Mouse (Mus musculus) MEL-GATA-1-ER (cell line): ENCODE results near the gene 5730596B20Rik.

Experiments used
- DNase-seq: peaks from one replicate; pipeline ENCODE4 v3.0.0-alpha.2; 2012; ENCODE audit warnings: low read depth; ENCODE audit errors: extremely low read depth

Gene 5730596B20Rik

DNA sequence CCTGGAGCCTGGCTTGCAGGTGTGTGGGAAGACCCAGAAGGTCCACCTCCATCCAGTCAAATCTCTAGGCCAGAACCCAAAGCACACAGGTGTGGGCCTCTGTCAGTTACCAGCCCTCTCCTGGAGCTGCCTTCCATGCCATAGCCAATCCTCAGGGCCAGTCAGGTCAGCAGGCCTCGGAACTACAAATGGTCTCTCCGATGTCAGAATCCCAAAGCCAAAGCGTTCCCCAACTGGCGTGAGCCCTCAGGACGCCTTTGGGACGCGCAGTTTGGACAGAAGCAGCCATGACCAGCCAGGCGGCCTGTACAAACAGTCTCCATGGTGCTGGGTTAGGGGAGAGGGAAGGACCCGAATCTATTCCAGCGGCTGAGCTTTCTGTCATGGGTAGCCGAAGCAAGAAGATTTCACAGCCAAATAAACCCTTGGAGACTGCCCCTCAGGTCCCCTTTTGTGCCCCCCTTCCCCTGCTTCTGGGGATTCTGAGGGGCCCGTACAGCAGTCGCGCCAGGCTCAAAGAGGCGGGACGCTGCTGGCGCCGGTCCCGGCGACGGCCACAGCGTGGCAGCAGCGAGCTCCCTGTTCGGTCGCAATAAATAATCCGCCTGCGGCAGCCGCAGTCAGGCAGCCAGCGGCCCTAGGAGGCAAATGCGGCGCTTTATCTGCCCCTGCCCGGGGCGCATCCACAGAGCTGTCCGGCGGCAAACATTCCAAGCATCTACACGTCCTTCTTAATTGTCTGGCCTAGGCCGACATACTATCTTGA lies 34.1 kb downstream of the 5730596B20Rik start:
- DNase-seq, result peak; percentile 43

DNA sequence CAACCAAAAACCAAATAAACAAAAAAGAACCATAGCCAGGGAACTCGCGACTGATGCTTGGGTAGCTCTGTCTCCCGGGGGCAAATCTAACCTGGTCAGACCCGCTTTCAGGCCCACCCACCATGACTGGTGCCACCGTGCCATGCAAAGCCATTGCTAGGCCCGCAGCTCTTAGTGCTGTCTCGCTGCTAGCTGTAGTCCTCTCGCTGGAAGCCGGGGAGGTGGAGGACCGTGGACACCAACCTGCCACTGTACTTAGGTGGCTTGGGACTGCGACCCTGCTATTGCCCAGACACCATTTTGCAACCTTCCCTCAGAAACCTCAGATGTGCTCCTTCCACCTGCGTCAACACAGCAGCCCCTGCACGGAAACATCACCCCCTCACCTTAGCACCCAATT lies 34.7 kb downstream of the 5730596B20Rik start:
- no peak for DNase-seq

DNA sequence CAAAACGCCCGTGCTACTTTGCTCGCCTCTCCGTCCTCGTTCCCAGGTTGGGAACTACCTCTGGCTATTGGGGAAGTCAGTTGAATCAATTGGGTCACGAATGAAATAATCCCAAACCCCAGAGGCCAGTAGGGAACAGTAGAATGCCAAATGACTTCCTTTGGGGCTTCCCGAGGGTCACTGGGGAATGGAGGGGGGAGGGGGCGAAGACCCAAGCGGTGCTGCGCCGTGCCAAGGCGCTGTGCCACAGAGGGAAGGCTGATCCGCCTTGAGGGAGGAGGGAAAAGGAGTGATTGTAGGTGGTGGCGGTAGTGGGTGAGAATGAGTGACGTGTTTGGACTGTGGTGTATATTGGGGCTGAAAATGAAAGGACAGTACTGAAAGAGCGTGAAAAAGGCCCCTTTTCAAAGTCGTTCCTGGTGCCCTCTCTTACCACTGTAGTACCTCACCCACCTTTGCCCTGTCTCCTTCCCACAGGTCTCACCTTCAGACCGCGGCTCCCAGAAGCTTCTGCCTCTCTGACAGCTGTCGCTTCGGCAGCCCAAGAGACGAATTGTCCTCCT lies 35.3 kb downstream of the 5730596B20Rik start:
- DNase-seq, result no peak

DNA sequence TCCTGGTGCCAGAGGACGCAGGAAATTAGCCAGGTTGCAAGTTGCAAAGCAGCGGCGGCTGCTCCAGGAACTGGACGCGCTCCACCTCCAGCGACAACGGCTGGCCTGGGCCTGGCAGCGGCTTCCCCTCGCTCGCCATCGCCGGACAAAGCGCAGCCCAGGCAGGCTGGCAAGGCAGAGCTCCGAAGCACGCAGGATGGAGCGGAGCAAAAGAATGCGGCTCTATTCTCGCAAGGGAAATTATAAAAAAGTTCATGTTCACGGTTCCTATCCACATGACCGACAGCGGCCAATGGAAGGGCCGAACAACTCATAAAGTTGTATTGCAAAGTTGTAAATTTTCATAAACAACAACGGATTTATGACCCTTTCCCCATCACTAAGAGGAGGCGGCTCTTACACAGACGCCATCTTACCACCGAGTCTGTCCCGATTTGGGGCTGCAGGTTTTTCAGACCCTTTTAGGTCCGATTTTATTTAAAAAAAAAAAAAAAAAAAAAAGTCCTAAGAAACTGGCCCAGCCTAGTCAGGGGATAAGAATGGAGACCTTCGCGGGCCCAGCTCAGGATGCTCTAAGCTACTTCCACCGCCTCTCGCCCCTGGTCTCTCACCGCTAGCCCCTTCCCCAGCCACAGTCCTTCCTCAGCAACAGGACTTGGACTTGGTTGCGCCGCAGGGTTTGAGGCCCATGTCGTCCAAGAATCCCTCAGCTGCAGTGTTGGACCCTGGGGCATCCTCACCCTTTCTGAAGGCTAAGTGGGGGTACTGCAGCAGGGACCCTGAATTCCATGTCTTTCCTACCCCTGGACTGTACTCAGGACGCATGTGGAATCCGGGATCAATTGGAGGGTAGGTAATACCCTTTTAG lies 36.1 kb downstream of the 5730596B20Rik start, which contains the start of the genes Hoxa3 and Gm28308:
Gene Hoxa3 (minus strand): TSS at position 218 of the 868 bp plus-strand sequence.
Gene Gm28308 (minus strand): TSS at position 221 of the 868 bp plus-strand sequence.
- no peak for DNase-seq

DNA sequence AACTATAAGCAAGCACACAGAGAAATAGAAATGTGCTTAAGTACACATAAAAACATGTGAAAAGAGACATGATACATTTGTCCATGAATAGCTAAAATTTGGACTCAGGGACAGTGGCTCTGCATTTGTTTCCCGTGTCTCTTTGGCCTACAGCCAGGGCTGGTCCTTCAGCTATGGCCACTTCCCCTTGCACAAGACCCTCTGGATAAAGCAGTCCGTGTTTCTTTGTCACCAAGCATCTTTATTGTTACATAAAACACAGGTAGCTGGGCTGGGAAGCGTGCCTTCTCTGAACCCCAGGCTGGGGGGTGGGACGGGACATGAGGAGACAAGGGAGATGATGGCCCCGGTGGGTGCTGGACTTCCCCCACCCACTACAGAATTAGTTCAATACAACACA lies 37.0 kb downstream of the 5730596B20Rik start:
- DNase-seq, result no peak

DNA sequence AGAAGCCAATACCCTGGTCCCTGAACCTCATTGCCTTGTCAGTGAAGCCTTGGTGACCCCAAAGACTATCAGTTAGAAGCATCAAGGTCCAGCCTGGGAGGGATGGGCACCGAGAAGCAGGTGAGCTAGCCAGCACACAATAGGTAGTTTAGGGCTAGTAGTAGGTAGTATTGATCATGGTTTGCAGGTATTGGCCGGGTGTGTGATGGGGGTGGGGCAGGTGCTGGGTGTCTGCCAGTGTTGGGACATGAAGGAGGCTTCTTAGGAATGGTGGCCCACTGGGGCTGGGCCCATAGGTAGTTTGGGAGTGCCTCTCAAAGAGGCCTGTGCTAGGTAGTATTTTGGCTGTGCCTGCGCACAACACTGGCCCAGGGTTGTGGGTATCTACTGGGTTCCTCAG lies 37.8 kb downstream of the 5730596B20Rik start:
- DNase-seq, result no peak

DNA sequence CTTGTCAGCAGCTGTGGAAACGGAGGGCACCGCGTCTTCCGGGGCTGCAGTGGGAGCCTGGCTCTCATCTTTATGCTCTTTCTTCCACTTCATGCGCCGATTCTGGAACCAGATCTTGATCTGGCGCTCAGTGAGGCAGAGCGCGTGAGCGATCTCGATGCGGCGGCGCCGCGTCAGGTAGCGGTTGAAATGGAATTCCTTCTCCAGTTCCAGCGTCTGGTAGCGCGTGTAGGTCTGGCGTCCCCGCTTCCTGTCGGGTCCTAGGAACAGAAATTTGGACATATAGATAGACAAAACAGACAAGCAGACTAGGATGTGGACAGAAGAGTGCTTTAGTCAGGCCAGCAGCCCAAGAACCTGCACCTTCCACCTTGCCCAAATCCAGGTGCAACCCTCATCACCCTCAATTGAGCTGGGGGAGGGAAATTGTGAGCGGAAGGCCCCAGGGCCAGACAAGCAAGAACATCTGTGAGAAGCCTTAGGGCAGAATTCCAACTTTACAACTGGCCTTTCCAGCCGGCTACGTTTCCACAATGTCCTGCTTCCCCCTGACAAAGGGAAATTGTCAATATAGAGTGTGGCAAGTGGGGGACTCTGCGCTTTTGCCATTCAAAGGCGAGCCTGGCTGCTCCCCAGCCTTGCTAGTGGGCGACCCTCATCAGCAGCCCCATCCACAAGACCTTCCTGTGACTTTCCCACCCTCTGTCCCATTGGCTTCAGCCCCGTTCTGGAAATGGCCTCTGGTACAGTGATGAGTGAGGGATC lies 38.7 kb downstream of the 5730596B20Rik start:
- DNase-seq, result no peak

DNA sequence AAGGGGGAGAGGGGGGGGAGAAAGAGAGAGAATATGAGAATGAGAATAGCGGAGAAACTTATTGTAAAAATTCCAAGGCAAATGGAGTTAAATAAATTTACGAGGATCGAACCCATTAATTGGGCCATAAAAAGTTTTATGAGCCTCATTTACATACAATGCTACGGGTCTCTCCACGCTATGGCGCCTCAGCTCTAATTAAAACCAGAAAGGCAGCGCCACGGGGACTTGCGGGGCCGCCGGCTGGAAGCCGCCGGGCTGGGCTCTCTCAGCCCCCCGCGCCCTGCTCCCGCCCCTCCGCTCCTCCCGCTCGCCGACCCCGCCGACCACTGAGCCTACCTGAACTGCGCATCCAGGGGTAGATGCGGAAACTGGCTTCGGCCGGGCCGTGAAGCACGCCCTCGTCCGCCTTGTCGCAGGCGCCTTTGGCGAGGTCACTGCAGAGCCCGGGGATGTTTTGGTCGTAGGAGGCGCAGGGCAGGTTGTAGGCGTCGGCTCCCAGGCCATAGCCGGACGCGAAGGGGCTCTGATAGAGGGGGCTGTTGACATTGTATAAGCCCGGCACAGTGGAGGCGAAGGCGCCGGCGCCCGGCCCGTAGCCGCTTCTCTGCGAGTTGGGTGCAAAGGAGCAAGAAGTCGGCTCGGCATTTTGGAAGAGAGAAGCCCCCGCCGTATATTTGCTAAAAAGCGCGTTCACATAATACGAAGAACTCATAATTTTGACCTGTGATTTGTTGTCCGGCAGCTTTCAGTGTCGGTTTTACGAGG lies 39.6 kb downstream of the 5730596B20Rik start:
- no peak for DNase-seq

DNA sequence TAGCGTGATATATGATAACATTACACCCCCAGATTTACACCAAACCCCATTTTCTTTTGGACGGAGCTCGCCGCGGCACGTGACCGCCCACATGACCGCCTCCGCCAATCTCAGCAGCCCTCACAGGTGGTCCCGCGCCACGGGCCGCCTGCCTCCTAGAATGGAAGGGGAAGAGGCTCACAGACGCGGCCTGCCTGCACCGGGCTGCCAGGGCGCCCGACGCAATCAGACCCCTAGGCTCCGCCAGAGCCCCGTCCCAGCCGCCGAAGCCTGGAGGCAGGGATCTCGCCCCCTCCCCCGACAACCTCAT lies 40.1 kb downstream of the 5730596B20Rik start:
- DNase-seq, result no peak

DNA sequence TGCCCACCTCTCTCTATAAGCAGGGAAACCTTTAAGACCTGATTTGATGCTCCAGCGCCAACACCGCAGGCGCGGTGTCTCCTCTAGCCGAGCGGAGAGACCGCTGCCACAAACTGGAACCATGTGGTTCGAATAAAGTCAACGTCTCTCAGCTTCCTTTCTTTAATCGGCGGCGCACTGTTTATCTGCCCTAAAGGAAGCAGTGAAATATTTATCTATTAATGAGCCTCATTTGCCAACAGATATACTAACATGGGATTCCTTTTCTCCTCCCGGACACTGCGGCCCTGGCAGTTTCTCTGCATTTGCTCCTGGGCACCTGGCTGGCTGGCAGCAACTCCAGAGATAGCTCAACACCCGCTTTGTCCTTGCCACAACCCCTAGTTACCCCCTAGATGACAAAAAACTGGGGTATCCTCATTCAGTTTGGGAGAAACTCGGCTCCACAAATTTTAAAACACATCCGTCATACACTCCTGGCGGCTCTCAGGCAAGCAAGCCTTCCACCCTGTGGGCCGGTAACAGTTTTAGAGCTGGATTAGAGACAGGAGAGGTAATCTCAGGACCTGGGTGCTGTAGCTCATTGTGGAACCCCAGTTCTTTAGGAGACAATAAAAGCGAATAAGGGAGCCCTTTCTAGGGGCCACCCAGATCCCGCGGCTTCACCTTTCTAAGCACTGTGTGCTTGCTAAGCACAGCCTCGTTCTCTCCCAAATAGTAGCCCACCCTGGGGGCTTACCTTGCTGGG lies 40.8 kb downstream of the 5730596B20Rik start:
- no peak for DNase-seq

DNA sequence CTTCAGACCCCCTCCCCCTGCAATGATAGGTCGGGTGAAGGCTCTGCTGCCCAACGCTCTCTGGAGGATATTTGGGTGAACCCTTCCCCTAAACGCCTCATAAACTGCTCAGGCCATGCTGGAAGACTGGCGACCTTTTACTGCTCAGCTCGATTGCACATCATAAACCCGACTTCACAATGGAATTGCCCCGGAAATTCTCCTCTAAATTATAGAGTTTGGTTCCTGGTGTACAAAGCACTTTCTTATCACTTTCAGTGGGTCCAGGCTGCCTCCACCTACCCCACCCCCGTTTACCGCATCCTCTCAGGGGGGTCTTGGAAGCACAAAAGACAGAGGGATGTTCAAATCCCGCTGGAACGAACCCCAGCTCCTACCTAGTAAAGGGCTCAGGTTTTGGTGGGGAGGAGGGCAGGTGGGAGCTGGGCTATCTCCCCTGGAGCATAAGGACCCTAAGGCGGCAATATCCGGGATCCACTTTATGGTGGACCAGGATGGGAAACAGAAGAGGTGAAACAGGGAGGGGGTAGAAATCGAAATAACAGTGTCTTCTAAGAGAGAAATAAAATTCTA lies 41.4 kb downstream of the 5730596B20Rik start:
- DNase-seq, result no peak

DNA sequence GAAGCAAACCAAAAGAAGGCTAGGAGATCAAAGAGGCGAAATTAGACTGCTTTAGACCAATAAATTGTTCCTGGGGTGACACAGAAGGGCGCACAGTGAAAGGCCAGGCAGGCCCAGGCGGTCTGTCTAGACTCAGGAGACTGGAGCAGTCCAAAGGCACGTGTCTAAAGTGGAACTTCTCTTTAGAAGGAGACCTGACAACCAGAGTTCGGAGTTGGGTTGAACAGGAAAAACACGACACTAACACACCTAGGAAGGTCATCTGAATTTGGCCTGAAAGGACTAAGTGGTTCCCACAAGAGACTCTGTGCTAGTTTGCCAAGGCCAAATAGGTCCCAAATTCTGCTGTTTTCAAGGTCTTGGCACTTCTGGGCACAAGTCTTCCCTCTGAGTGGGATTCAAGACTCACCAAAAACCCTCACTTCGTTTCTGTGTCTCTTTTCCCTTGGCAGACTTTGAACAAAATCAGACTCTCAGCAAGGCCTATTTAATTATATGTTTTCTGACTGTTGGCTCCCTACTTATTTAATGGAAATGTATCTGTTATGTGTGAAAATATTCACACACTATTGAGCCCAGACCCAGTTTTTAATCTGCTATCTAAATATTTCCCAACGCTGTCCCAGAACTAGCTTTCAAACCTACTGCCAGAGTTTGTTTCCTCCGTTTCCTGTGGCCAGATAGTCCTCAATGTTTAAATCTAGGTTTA lies 42.1 kb downstream of the 5730596B20Rik start:
- no peak for DNase-seq

DNA sequence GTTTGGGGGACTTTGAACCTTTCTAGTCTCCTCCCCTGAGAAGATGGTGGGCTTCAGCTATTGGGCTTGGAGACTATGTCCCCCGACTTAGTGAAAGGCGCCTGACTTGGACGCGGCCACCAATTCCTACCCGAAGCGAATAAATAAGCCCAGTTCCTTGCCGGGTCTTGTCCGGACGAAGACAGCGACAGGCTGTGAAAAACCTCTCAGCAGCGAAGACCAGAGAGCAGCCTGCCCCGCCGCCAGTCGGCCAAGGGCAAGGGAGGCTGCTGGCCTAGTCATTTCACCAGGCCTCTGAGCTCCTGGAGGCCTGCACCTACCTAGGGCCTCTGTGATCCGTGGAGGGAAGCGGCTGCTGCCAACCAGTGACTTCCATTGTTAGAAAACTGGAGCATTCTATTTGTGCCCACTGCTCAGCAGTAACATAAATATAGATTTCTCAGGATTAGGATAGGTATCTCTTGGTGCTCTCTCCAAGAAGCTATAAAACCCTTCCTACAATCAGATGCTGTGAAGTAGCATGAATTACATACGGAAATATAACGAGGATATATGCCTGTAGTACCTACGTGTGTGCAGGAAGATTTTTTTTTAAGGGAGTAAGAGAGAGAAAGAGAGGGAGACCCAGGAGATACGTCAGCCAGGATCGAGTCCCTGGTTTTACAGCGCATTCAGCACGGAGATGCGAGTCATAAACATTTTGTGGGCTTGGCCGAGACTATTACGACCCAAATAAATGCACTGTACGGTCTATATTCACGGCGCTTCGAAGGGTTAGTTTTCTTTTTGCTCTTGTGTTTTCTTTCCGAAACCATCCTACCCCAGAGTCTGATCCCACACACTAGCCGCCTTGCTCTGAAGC lies 42.9 kb downstream of the 5730596B20Rik start:
- no peak for DNase-seq

DNA sequence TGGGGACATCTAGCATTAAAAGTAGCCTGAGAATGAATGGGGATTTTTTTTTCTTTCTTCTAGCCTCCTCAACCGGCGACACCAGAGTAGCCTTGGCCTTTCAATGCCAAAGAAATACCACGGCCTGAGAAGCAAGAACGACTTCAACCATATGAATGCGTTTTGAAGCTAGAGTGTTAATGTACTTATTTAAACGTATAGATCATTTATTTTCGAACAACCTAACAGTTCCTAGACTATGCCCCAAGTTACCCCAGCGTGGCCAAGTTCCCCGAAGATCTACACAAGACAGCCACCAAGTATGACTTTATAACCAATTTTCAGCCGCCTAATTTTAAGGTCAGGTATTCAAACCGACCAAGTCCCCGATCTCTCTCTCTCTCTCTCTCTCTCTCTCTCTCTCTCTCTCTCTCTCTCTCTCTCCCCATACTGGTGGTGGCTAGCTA lies 43.6 kb downstream of the 5730596B20Rik start:
- peak; percentile 10 for DNase-seq

DNA sequence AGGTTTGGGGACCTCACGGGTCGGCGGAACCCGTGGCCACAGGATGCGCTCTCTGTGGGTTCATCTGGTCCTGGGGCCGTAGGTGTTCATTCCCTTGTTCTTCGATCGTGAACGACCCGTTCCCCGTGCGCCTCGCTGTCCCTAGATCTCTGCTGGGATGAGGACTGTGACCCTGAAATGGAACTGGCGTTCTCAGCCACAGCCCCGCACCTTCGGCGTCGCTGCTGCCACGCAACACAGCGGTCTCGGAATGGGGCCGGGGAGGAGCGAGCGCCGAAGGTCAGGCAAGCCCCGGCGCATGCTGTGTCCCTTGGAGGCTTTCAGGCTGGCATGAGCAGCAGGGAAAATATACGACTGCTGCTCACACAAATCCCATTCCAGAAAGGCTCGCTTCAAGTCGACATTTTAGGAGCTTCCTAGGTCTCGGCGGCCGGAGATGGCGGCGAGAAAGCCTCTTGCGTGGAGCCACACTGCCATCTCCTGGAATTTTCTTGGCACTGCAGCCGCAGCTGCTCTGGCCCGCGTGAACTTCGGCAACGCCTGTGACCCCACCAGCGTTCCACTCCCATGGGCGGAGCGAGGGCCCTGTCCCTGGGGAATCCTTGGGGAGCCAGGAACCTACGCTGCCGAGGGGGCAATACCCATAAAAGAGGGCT lies 44.2 kb downstream of the 5730596B20Rik start, which contains the start of gene Hoxa7:
Gene Hoxa7 (minus strand): TSS at position 518 of the 656 bp plus-strand sequence.
- DNase-seq, result peak; percentile 53

DNA sequence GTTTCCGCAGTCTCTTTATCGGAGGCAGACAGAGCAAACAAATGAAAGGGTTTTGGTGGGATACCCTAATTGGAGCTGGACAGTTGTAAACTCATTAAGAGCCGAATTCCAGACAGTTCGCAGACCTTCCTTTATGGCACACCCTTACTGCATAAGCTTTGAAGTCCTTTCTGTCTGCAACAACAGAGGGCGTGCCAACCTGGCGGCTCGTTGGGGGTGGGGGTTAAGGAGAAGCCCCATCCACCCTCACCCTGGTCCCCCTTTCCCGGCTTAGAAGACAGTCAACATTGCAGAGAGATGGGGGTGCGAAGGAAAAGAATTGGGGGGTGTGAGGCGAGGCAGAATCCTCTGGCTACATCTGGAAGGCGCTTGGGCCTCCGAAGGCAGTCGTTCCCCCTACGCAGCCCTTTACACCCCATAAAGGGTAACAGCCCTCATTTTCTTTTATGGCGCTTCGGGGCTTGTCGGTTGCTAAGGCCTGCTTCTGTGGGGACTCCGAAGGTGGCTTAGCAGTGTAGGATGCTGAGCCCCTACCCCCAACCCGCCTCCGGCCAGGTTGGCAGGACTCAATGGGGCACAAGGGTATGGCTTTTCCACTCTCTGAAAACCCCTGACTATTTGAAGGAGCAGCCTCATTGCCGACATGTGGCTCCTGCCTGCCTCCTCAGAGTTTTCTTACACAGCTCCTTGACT lies 44.8 kb downstream of the 5730596B20Rik start:
- DNase-seq, result no peak

DNA sequence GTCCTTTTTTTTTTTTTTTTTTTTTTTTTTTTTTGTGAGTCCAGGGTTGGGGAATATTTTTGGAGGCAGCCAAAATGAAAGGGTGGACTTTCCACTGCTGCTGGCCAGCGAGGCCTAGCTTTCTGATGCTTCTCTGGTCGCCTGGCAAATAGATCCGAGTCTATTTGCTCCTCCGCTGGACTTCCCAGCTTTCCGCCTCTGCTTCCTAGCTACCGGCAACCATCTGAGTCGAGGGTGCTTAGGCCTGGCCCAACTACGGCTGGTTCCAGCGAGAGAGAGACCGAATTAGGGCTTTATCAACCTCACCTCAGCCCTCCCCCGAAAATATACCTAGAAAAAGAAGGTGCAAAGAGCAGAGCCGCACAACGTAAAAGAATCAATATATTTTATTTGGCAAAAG lies 45.4 kb downstream of the 5730596B20Rik start:
- DNase-seq, result no peak
